Mouse (Mus musculus) ES-E14 (cell line): ENCODE results near the gene Macf1. TPM values are rescaled to one million over a fixed set of nuclear protein-coding genes. Genes with fewer than 3 reads are reported as not detected.

ENCODE experiments used
- DNase-seq: peaks from one replicate; pipeline ENCODE4 v3.0.0-alpha.2; 2013; ENCODE audit warnings: low read depth, low spot score
- H3K27ac ChIP-seq: 2 replicates; pipeline ENCODE4 v1.5.1; 2012; ENCODE audit warnings: low read depth, mild to moderate bottlenecking, low read length, moderate library complexity, mixed read lengths; ENCODE audit not compliant: poor library complexity, insufficient read depth, severe bottlenecking
- H3K36me3 ChIP-seq: 2 replicates; pipeline ENCODE4 v1.6.1; 2012; ENCODE audit warnings: mild to moderate bottlenecking, low read length, moderate library complexity, mixed read lengths; ENCODE audit not compliant: control insufficient read depth, poor library complexity, insufficient read depth, severe bottlenecking
- H3K4me1 ChIP-seq, 2 experiments: fragments of 150-350 bp in 1 of 2; sonication (generic) in 1 of 2; 2 replicates each; pipeline ENCODE4 v1.6.1; 2012; ENCODE audit warnings: low read length in 2 of 2, mild to moderate bottlenecking in 1 of 2, mixed read lengths in 1 of 2; ENCODE audit not compliant: control insufficient read depth in 2 of 2, insufficient read depth in 2 of 2, poor library complexity in 1 of 2
- H3K4me3 ChIP-seq, 2 experiments: fragments of 150-350 bp in 1 of 2; sonication (generic) in 1 of 2; 2 replicates each; pipeline ENCODE4 v1.5.1; 2012; ENCODE audit warnings: low read length in 2 of 2, low read depth in 1 of 2, mild to moderate bottlenecking in 1 of 2, mixed read lengths in 1 of 2; ENCODE audit not compliant: insufficient read depth in 1 of 2, poor library complexity in 1 of 2, severe bottlenecking in 1 of 2
- H3K9ac ChIP-seq: 2 replicates; pipeline ENCODE4 v1.6.1; 2012; ENCODE audit warnings: low read depth, mild to moderate bottlenecking, low read length, mixed read lengths; ENCODE audit not compliant: poor library complexity, insufficient read depth, severe bottlenecking
- H3K9me3 ChIP-seq: fragments of 150-350 bp; sonication (generic); 2 replicates; pipeline ENCODE4 v1.6.1; 2012; ENCODE audit warnings: low read depth, mild to moderate bottlenecking, low read length; ENCODE audit not compliant: control insufficient read depth, insufficient read depth
- CHD2 ChIP-seq: IDR thresholded peaks from 2 replicates; pipeline ENCODE4 v1.6.1; 2014; ENCODE audit warnings: mild to moderate bottlenecking, low read depth, low read length, inconsistent platforms
- HCFC1 ChIP-seq: IDR thresholded peaks from 2 replicates; pipeline ENCODE4 v1.6.1; 2012; ENCODE audit warnings: low read length, inconsistent platforms, borderline replicate concordance; ENCODE audit not compliant: insufficient read depth
- MAFK ChIP-seq: IDR thresholded peaks from 2 replicates; pipeline ENCODE4 v1.6.1; 2014; ENCODE audit warnings: mild to moderate bottlenecking, low read depth, low read length, inconsistent platforms; ENCODE audit not compliant: insufficient read depth
- ZC3H11A ChIP-seq: IDR thresholded peaks from 2 replicates; pipeline ENCODE4 v1.6.1; 2012; ENCODE audit warnings: low read depth, mild to moderate bottlenecking, inconsistent platforms, low read length, borderline replicate concordance
- ZNF384 ChIP-seq: IDR thresholded peaks from 2 replicates; pipeline ENCODE4 v1.6.1; 2012; ENCODE audit warnings: low read depth, low read length, inconsistent platforms
- in situ Hi-C, 2 experiments: fragments of 600-800 bp; cut with MboI; formaldehyde crosslinking; loops; one replicate each; pipeline ENCODE4 v1.15.1; 2025; ENCODE audit warnings: low sequenced_read_pairs in 2 of 2, inconsistent platforms in 1 of 2; ENCODE audit not compliant: unreplicated experiment in 2 of 2
- total RNA-seq: library from RNA; depleted of rRNA; stranded (reverse); fragments of 300-350 nt; gene quantifications from 2 replicates; pipeline ENCODE4 v1.2.3, GENCODE M21; 2012

Gene Macf1
- total RNA-seq, 1 experiment, result 277 TPM

GRCm38 (mm10) chr4:123686368-123687024, 2.3 kb upstream of the Macf1 start:
- no peaks in the 10 kb centered on the region for H3K9me3 ChIP-seq
- H3K9ac ChIP-seq, result peak overlapping the region; percentile 63
- peak overlapping the region; percentile 80 to 84 for H3K4me3 ChIP-seq
- in situ Hi-C loops, result no loop called here
- no peak overlapping the region for H3K27ac ChIP-seq
- no peak for DNase-seq
- no peaks in the 10 kb centered on the region for H3K36me3 ChIP-seq
- no peak for TF ChIP-seq CHD2
- TF ChIP-seq ZC3H11A, result no peak
- no peak for TF ChIP-seq MAFK
- TF ChIP-seq HCFC1, result no peak
- no peak for TF ChIP-seq ZNF384
- peaks cover 2 to 7% of the 10 kb centered on the region in 2 experiments for H3K4me1 ChIP-seq

DNA sequence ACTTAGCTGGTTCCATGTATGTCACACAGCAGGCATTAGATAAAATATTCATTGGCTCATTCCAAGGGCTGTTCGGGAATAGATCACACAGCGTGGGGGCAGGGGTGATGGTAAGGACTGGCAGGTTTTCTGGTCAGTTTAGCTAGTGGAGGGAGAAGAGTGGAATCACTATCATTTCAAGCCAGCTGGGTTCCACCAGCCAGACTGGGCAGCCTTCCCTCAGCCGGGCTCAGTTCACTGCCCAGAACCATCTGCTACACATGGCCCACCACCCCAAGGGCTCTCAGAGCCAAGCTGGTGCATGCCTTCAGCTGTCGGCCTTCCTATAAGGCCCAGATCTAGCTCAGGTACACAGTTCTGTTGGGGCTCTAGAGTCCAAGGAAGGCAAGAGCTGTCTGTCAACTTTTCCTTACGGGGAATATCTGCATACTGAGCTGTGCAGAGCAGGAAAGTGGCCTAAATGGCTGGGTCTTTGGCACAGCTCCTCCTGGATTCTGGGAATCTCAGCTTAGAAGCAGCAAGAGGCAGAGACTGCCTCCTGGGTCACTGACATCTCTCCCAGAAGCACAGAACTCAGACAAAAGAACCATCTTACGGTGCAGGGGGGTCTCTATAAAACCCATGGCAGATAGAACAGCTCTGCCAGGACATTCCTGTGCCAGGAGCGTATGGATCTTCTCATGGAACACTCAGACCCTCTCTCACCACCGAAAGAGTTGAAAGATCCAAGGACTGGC, 1.5 kb upstream of the Macf1 start:
- Histone ChIP-seq H3K27ac (no peak overlapping the region), H3K9me3 (no peaks in the 10 kb centered on the region), H3K9ac (no peak overlapping the region), H3K4me1 (peaks cover 5 to 11% of the 10 kb centered on the region in 2 experiments), H3K36me3 (no peaks in the 10 kb centered on the region), H3K4me3 (peak overlapping the region in 1 of 2 experiments; percentile 84; a peak in 1 of 4 replicates)
- TF ChIP-seq MAFK, result no peak
- no peak for TF ChIP-seq CHD2
- TF ChIP-seq ZC3H11A, result no peak
- TF ChIP-seq ZNF384, result no peak
- no peak for TF ChIP-seq HCFC1
- DNase-seq, result no peak
- in situ Hi-C loops, result no loop called here

DNA sequence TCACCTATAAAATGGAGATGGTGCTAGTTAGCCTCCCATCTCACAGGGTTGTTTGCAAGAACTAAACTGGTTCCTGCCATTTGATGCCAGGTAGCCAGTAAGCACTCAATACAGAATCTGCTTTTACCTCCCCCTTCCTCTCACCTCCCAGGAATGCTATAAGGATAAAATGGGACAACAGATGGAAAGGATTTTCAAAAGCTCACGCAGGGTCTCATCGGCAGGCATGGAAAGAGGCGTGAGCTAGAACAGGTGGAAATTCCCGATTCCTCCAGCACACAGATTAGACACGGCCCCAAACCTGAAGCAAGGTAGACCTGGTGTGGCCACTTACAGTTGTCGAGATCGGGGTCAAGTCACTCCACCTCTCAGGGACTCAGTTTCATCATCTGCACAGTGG, 886 bp upstream of the Macf1 start:
- H3K9ac ChIP-seq, result no peak overlapping the region
- no peaks in the 10 kb centered on the region for H3K9me3 ChIP-seq
- TF ChIP-seq HCFC1 (no peak), ZNF384 (no peak), CHD2 (no peak), MAFK (no peak), ZC3H11A (no peak)
- H3K27ac ChIP-seq, result no peak overlapping the region
- H3K4me1 ChIP-seq, result peaks cover 5% of the 10 kb centered on the region in 2 experiments
- DNase-seq, result no peak
- H3K36me3 ChIP-seq, result no peaks in the 10 kb centered on the region
- H3K4me3 ChIP-seq, result no peak overlapping the region
- in situ Hi-C loops, result no loop called here

GRCm38 (mm10) chr4:123682291-123682690, 1.9 kb downstream of the Macf1 start:
- Histone ChIP-seq H3K27ac (no peak overlapping the region), H3K4me1 (peaks cover 4 to 5% of the 10 kb centered on the region in 2 experiments; a peak in 3 of 4 replicates), H3K4me3 (no peak overlapping the region), H3K36me3 (no peaks in the 10 kb centered on the region), H3K9me3 (no peaks in the 10 kb centered on the region), H3K9ac (no peak overlapping the region)
- in situ Hi-C loops, result no loop called here
- no peak for DNase-seq
- TF ChIP-seq ZNF384, result no peak
- TF ChIP-seq ZC3H11A, result no peak
- TF ChIP-seq CHD2, result no peak
- no peak for TF ChIP-seq MAFK
- no peak for TF ChIP-seq HCFC1
